Mouse (Mus musculus): ENCODE results near the gene Cdk11b.

DNA sequence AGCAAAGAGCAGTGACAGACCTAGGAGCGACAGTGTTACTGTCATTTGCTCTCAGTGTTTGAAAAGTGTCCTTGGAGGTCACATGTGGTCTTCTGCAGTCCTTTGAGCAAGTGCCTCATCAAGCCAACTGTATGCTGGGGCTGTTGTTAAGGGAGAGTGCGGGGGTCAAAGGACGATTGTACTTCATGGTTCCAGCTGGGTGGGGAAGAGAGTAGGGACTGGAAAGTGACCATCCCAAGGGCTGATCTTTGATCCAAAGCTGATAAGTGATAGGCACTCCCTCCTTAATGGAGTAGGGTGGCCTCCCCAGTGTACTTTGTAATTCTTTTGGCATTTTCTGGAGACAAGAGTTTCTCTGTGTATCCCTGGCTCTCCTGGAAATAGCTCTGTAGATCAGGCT lies 12.8 kb upstream of the Cdk11b start:
- TF ChIP-seq CTCF (IDR thresholded peaks at IDR 0.05; ENCODE audit: low read depth, low read length) (no peak), POLR2A (IDR thresholded peaks at IDR 0.05; ENCODE audit: insufficient read depth, low read length) (no peak)
